Mouse (Mus musculus): ENCODE measurements around the gene Nck2.

- TF ChIP-seq MYOG (IDR thresholded peaks at IDR 0.05; ENCODE audit: control insufficient read depth in 1 of 3, insufficient read depth in 1 of 3, insufficient read length in 2 of 3, low read depth in 2 of 3) (no peak), MAX (IDR thresholded peaks at IDR 0.05; ENCODE audit: low read depth) (no peak), TCF12 (IDR thresholded peaks at IDR 0.05; ENCODE audit: insufficient read depth, poor library complexity, severe bottlenecking) (no peak), POLR2A (IDR thresholded peaks at IDR 0.05; ENCODE audit: insufficient read length, low read depth) (no peak), E2F4 (IDR thresholded peaks at IDR 0.05; ENCODE audit: insufficient read depth) (no peak), MYOD1 (IDR thresholded peaks at IDR 0.05; ENCODE audit: control insufficient read depth in 1 of 3, insufficient read length in 2 of 3, low read depth in 2 of 3) (no peak), CEBPB (IDR thresholded peaks at IDR 0.05; ENCODE audit: insufficient read depth, poor library complexity, severe bottlenecking) (no peak), USF1 (IDR thresholded peaks at IDR 0.05; ENCODE audit: low read depth) (no peak), POLR2AphosphoS2 (IDR thresholded peaks at IDR 0.05; ENCODE audit: insufficient read length, low read depth) (no peak), SRF (IDR thresholded peaks at IDR 0.05; ENCODE audit: control insufficient read depth, insufficient read length, low read depth) (no peak), TCF3 (IDR thresholded peaks at IDR 0.05; ENCODE audit: insufficient read length, low read depth) (no peak), REST (IDR thresholded peaks at IDR 0.05; ENCODE audit: insufficient read depth, insufficient read length) (no peak)
These were observed 117.8 kb downstream of the Nck2 start for GRCm38 (mm10) chr1:43562002-43562666.

All from myocyte (in vitro differentiated cells).